Mouse (Mus musculus): ENCODE results near the gene Grpel1. TPM values are rescaled to one million over a fixed set of nuclear protein-coding genes. Genes with fewer than 3 reads are reported as not detected.

Gene Grpel1
- total RNA-seq (2022), result 10 to 100 TPM; 20.7 to 22.7 (median 21.3) TPM

DNA sequence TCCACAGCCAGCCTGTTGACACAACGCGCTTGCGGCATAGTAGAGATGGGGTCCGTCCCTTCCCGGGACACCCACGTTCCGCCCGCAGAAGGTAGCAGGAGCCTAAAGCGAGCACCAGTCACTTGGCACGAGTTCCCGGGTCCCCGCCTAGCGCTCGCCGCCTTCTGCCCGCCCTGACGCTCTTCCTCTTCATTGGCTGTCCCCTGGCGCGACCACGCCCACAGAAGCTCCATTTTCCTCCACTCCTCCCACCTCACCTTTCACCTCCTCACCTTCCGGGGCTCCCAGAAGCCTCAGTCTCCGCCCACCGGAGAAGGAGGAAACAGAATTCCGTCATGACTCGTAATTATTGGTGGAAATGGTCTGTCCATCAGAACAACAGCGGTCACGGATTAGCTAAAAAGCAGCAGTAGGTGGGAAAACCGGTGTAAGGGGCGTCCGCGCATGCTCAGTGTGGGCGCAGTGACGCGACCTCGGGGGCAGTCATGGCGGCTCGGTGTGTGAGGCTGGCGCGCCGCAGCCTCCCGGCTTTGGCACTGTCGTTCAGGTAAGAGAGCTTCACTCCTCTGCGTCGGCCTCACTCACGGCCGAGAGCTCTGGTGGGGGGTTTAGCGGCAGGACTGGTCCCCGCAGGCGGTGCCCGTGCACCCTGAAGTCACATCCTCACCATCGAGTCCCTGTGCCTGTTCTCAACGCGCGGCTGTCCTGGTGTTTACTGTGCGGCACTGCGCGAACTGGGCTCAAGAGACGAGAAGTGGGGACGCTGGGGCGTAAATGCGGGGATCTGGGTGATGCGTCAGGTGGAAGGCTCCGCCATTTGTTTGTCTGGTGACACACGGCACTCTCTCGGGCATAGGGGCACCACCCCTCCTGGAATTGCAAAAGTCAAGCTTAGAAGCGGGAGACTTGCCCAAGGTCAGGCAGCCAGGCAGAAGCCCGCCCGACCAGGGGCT lies at the start of gene Grpel1:
Grpel1 (plus strand) TSS at position 290 of the 953 bp plus-strand sequence.
- peak; percentile 98 to 100 for DNase-seq (ENCODE audit: low spot score in 2 of 2)

DNA sequence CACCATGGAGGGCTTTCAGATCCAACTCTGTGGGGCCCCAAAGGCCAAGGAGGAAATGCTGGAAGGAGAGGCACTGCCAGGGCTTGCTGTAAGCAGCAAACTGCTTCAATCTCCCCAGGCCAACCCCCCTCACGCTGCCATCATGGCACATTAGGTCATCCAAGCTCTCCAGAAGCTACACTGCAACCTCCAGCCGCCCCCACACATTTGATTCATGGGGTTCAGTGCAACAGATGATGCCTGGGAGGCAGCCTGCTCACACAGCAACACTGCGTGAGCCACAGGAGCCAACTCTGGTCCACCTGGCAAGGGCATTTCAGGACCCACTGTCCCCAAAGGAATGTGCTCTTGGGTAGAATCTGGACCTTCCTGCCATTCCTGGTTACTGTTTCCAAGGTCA lies 44.9 kb upstream of the Grpel1 start:
- DNase-seq (ENCODE audit: low spot score in 2 of 2), result no peak

DNA sequence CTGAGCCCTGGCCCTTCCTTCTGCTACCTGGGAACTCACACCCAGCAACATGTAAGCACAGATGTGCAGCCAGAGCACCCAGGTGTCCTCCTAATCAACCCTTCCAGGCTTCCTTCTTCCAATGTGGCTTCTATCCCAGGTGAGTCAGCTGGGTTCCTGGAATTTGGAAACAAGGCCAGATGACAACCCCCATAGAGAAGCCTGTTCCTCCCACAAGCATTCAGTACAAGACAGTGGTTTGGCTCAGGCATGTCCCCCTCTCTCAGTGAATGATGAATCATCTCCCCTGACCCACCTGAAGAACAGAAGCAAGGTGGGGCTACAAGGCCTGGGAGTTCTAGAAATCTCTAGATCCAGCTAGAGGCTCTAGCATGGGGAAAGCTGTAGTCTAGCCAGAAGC lies 42.1 kb upstream of the Grpel1 start:
- DNase-seq (ENCODE audit: low spot score in 2 of 2), result no peak

DNA sequence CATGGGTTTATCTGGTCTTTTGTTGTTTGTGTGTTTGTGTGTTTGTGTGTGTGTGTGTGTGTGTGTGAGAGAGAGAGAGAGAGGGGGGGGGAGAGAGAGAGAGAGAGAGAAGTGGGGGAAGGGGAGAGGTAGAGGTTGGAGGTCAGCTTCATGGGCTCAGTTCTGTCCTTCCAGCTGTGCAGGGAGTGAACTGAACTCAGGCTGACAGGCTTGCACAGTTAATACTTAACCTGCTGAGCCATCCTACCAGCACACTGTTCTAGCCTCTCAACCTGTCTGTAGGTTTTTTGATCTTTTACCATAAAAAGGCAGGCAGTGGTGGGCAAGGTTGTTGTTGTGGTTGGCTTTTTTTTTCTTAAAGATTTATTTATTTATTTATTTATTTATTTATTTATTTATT lies 40.1 kb upstream of the Grpel1 start:
- DNase-seq (ENCODE audit: low spot score in 2 of 2), result no peak

DNA sequence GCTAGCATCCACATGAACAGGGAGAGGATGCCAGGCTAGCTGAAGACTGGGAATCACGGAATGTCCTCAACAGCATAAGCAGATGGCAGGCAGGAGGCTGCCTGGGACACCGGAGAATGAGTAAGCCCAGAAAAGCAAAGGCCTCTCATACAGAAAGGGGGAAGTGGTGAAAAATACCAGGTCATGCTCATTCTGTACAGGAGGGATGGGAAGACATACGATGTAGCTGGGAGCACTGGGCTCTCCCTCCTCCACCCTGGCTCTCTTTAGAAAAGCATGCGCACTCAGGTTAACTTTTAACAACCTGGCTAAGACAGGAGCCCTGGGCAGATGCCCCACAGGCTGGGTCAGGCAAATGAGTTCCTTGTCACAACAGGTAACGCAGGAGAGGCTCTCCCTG lies 38.4 kb upstream of the Grpel1 start:
- DNase-seq (ENCODE audit: low spot score in 2 of 2), result peak; percentile 58 to 74

DNA sequence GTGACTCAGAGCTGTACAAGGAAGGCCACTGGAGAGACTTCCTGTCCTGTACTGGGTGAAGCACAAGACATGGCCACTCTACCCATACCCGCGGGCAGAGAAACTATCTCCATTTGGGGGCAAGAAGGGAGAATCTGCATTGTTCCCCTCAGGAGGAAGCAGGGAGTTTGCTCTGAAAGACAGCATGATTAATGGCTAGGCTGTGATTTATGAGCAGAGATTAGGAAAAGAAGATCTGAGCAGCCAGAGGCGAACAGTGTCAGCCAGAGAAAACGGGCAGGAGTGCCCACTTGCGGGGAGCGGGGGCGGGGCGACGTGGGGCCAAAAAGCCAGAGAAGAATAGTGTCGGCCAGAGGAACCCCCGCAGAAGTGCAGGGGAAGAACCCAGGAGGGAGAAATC lies 37.0 kb upstream of the Grpel1 start:
- DNase-seq (ENCODE audit: low spot score in 2 of 2), result no peak

DNA sequence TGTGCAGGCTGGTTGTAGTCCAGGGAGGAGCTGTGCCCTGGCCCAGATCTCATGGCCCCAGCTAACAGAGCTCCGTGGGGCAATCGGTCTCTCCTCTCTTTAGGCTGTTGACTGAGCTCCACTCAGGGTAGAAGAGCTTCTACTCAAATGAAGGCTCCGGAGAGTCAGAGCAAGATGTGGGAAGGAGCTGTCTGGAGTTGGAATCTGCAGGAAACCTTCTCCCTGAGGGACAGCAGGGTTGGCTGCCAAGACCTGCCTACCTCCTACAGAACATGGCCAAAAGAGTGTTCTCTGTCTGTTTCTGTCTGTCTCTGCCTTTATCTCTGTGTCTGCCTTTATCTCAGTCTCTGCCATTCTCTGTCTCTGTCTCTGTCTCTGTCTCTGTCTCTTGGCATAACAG lies 35.2 kb upstream of the Grpel1 start:
- no peak for DNase-seq (ENCODE audit: low spot score in 2 of 2)

DNA sequence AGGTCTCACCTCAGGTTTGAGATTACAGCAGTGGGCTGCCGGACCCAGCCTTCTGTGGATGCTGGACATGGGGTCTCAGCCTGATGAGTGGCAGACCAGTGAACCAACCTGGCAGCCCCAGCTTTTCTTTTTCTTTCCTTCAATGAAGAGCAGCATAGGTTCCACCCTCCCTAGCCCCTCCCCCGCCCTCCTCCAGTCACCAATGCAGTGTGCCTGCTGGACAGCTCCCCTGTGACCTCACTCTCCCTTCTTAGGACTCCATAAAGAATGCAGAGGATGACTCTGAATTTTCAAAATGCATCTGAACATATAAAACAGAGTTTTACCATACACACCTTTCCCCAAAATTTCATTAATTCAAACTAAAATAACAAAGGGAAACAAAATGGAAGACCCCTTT lies 33.1 kb upstream of the Grpel1 start:
- DNase-seq (ENCODE audit: low spot score in 2 of 2), result no peak

DNA sequence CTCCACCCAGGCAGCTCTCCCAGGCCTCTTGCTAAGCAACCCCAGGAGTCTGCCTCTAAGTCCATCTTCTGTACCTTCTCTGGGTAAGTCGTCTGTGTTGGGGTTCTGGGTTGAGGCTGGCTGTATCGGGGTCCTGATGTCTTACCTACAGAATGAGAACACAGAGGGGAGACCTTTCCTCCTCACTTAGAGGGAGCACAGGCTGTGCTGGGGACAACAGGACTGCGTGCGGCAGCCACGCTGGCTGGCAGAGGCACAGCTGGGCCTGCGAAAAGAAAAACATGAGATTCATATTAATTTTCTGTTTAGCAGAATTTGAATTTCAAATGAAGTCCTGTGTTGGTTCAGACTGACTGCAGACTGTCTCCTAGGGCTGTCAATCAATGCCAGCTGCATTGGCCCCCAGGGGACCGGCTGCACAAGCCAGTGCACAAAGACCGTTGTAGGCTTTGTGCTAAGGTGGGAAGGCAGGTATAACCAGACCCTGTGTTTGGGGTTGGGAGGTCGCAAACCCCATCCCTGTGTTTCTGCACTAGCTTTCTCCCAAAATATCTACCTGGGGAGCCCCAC lies 30.3 kb upstream of the Grpel1 start:
- DNase-seq (ENCODE audit: low spot score in 2 of 2), result no peak

DNA sequence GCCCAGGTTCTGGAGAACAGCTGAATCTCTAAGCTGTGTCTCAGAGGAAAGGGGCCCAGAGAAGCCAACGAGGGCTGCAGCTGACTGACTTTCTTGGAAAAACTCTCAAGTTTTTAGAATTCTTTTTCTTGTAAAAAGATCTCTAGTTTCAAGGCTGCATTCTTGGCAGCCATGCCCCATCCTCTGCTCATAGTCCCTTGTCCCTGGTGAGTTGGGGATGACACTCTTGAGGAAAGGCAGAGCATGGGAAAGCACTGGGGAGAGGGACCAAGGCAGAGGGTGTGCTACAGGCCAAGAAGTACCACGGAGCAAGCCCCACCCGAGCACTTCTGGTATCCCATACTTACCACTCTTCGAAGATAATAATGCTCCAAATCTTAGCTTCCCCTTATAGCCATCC lies 27.9 kb upstream of the Grpel1 start:
- DNase-seq (ENCODE audit: low spot score in 2 of 2), result no peak

DNA sequence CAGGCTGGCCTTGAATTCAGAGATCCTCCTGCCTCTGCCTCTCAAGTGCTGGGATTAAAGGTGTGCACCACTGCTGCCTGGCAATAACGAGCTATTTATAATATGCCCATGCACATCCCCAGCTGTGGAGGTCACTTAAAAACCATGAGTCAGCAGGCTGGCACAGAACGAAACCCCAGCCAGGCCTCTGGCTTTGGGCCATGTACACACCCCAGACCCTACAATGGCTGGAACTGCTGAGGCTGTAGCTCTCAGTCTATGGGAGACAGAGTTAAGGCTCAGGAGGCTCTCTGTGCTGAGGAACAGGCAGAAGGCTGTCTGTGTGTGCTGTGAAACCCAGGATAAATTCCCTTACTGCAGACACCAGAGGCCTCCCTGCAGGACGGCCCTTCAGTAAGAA lies 24.1 kb upstream of the Grpel1 start:
- DNase-seq (ENCODE audit: low spot score in 2 of 2), result no peak

DNA sequence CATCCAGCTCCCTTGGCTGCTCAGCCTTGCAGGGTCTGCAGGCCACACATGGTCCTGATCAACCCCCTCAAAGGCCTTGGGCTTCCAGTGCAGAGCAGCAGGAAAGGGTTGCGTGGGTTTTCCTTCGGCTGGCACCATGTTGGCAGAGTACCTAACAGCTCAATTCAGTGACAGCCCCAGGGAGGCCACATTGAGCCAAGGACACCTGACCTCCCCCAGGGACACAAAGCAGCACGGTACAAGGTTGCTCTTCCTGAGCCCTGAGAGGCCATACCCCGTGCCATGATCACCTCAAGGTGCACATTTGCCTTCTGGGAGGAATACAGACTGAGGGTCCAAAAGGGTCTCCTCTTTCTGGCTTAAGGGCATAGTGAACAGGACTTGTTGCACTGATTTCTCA lies 20.2 kb upstream of the Grpel1 start:
- no peak for DNase-seq (ENCODE audit: low spot score in 2 of 2)

DNA sequence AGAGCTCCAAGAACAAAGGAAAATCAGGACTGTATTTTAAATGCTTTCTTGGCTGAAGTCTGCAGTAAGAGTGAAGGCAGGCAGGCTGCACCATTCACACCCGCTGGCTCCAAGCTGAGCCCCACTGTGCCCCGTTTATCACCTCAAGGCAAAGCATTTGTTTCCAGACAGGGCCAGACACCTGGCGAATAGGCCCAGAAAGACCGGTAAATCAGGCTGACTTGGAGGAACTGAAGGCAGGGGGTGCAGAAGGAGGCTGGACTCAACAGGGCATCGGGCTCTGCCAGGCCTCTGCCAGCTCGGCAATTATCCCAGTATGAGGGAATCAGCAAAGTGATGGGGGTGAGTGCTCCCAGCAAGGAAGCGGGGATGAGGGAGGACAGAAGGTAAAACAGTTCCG lies 19.8 kb upstream of the Grpel1 start:
- no peak for DNase-seq (ENCODE audit: low spot score in 2 of 2)

DNA sequence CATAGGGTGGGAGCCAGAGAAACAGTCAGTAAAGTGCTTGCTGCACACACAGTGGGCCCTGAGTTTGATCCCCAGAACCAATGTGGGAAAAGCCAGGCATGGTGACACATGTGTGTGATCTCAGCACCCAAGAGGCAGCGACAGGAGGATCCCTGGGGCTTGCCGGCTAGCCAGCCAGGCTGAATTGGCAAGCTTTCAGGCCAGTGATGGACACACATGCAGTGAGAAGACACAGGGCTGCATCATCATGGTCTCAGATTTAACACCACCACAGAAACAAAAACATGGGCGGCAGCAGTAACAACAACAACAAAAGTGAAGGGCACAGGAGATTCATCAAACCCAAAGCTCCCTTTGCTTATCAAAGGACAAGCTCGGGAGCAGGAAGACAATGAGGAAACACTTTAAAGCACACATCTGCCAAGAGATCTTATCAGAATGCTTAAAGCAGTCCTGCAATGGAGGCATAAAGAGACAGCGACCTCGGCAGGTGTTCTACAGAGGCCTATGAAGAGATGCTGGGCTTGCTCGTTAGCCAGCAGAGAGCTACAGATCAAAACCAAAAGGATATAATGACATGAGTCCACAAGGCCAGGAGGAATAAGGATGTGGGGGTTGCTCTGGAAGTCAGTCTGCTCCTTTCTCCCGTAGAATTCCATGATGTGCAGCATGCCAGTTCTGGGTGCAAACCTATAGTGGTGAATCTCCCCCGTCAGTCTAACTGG lies 18.5 kb upstream of the Grpel1 start:
- no peak for DNase-seq (ENCODE audit: low spot score in 2 of 2)

DNA sequence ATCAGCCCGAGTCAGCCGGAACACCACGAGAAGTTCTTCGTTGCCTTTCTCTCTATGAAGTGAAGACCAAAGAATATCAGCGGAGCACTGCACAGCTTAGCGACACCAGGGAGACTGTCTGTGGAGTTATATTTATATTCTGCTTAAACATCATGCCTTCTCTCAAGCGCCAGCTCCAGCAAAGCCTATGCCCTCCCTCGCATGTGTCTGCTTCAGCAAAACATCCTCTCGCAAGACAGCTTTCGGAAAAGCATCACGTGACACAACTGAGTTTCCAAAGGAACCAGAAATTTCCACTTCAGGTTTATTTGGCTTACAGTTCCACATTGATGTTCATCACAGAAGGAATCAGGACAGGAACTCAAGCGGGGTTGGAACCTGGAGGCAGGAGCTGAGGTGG lies 16.9 kb upstream of the Grpel1 start:
- no peak for DNase-seq (ENCODE audit: low spot score in 2 of 2)

DNA sequence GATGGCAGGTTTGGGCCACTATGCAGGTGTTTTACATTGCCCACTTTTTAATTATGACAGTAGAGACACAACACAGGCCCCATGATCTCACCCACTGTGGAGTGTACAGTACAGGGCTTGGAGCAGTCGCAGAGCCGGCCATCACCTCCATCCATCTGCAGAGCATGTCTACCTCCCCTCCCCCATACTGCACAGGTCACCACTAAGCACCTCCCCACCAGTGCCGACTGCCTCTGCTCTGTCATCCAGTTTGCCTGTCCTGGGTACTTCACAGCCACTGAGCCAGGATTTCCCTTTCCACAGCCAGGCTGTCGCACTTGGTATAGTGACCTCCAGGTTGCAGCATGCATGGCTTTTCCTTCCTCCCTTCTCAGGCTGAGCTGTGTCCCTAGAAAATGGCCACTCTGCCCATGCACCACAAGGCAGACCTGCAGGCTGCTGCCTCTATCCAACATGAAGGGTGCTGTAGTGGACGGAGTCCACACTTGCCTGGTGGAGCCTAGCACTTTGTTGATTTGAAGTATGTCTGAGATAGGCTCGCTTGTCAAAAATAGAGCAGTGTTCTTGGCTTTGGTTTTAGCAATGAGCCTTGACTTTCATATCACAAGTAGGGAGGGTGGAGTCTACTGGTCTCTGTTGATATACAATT lies 15.0 kb upstream of the Grpel1 start:
- no peak for DNase-seq (ENCODE audit: low spot score in 2 of 2)

DNA sequence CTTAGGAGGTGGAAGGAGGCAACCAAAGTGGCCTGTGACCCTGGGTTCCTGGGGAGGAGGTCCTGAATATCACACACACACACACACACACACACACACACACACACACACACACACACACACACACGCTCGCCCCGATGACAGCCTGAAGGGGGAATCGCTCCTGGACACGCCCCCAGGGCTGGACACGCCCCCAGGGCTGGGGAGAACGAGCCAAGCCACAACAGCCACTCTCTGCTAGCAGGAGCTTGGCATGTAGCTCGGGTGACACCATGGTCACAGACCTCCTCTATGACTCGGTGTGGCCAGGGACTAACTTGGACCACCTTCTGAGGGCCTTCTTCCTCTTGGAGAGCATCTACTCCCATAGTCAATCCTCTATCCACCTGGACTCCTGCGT lies 13.7 kb upstream of the Grpel1 start:
- DNase-seq (ENCODE audit: low spot score in 2 of 2), result no peak

DNA sequence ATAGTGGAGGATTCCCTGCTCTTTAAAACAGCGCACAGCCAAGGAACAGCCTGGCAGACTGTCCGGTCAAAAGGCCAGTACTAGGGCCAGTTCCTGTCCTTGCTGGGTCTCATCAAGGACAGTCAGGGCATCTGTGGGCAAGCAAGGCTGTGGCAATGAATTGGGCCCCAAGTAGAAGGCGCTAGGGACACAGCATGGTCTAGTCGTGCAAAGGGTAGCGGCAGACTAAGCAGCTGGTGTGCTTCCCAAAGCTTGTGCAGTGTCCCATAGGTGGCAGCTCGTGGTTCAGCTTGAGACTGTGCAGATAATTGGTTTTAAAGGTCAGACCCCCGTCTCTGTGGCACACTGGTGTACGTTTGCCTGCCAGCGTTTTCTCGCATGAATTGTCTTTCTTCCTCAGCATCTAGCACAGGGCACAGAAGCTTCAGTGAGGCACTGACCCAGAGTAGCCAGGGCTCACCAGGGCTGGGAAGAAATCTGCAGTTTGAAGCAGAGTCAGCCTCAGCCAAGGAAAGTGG lies 12.9 kb upstream of the Grpel1 start:
- DNase-seq (ENCODE audit: low spot score in 2 of 2), result no peak

DNA sequence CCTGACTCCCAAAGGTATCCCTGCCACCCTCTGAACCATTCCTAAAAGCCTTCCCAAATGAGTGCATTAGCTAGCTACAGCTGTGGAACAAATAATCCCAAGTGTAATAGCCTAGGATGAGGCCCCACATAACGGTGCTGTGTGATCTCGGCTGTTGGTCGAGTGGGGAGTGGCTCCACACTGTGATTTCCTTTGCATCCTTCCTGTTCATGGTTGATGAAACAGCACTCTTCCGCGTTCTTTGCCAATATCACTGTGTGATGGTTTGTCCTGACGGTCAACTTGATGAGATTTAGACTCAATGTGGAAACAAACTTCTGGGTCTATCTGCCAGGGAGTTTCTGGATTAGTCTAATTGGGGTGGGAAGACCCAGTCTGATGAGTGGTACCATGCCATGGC lies 12.0 kb upstream of the Grpel1 start:
- no peak for DNase-seq (ENCODE audit: low spot score in 2 of 2)

DNA sequence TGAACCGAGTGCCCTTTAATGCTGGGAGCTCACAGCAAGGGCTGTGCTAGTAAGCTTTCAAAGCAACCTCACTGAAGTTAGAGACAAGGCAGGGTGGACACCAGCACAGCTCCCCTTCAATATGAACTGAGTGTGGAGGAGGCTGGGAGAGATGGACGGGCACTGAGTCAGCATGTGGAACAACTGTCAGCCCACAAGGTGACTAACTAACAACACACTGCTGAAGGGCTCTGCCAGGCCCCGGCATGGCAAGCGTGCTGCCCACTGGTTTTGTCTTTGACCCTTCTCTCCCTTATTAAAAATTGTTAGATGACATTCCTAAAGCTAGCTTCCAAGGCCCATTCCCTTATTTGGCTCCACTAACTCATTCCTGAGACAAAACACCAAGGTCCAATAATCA lies 7.1 kb upstream of the Grpel1 start:
- no peak for DNase-seq (ENCODE audit: low spot score in 2 of 2)

DNA sequence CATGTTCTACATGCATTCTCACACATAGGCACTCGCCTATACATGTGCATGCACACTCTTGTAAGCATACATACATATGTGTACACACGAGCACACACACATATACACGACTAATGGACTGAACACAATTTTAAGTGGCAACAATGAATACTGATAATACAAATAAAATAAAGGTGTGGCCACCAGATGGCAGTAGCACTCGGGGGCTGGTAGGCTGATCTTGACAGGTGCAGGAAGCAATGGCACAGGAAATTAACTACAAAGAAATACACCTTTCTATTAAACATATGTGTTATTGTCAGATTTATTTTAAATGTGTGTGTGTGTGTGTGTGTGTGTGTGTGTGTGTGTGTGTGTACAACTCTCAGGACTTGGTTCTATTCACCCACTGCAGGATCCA lies 5.9 kb upstream of the Grpel1 start:
- no peak for DNase-seq (ENCODE audit: low spot score in 2 of 2)

DNA sequence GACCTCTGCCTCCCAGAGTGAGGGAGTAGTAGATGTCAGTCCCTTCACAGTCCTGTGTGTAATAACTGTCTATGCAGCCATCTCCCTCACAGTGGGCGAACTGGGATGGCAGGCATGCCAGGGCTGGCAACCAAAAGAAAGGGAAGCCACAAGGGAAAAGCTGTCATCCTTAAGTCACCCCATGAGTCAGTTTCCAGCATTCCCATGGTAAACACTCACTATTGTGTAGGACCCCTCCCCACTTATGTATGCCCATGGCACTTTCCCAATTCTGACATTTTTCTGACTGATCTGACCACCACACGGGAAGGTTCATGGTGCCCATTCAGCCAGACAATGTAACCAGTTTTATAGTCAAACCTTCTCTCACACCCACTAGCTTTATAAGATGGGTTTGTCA lies 4.1 kb upstream of the Grpel1 start:
- DNase-seq (ENCODE audit: low spot score in 2 of 2), result no peak

Measured in layer of hippocampus, adult 8-10 months (tissue).